Mouse (Mus musculus): ENCODE data around the gene Dact2.

GRCm38 (mm10) chr17:14202291-14203030, 1.6 kb downstream of the Dact2 start:
- TF ChIP-seq POLR2A (IDR thresholded peaks at IDR 0.05; ENCODE audit: borderline replicate concordance, low read depth, low read length) = no peak
- TF ChIP-seq CTCF (IDR thresholded peaks at IDR 0.05; ENCODE audit: low read depth, low read length) = no peak

Data from bone marrow macrophage, adult 2 months (primary cell).